Mouse (Mus musculus): Measurements from ENCODE around the gene Irx6. TPM values are rescaled to one million over a fixed set of nuclear protein-coding genes. Genes with fewer than 3 reads are reported as not detected.

Irx6 gene
- not detected in 2 replicates for polyA plus RNA-seq (2011; ENCODE audit: insufficient read depth, insufficient read length, low read depth, missing spikeins)

- H3K27ac ChIP-seq (ENCODE audit: insufficient read depth, low read length): no peak within 1 kb of the TSS
- no peaks in the 10 kb centered on the region for H3K36me3 ChIP-seq (ENCODE audit: control insufficient read depth, insufficient read depth, low read length, poor library complexity, severe bottlenecking)
- H3K4me1 ChIP-seq (ENCODE audit: control insufficient read depth, insufficient read depth, low read length): no peaks in the 10 kb centered on the region
- H3K4me3 ChIP-seq (ENCODE audit: low read depth, low read length): peak within 1 kb of the TSS; percentile 33
- no peak for TF ChIP-seq EP300 (IDR thresholded peaks at IDR 0.05; ENCODE audit: insufficient read depth, low read depth, low read length)
- TF ChIP-seq CTCF (IDR thresholded peaks at IDR 0.05; ENCODE audit: low read depth, low read length): no peak
- no peak for TF ChIP-seq POLR2A (IDR thresholded peaks at IDR 0.05; ENCODE audit: insufficient read depth, low read length)
- no peaks in the 10 kb centered on the region for H3K9me3 ChIP-seq (replicated peaks; ENCODE audit: control insufficient read depth, insufficient read depth, low read length, poor library complexity, severe bottlenecking)
- H3K9ac ChIP-seq (ENCODE audit: low read depth, poor library complexity, severe bottlenecking): peak within 1 kb of the TSS; percentile 21
- H3K27me3 ChIP-seq (ENCODE audit: control insufficient read depth, insufficient read depth, low read length, poor library complexity, severe bottlenecking): peaks cover 30% of the 10 kb centered on the region
Measured at GRCm38 (mm10) chr8:92674244-92675128, at the start of gene Irx6. Gene Irx6, plus strand, starts transcription at chr8:92674288.

- Histone ChIP-seq H3K9ac (ENCODE audit: low read depth, poor library complexity, severe bottlenecking) (no peak overlapping the region), H3K27ac (ENCODE audit: insufficient read depth, low read length) (peak overlapping the region; percentile 86), H3K4me1 (ENCODE audit: control insufficient read depth, insufficient read depth, low read length) (peaks cover 3% of the 10 kb centered on the region), H3K9me3 (replicated peaks; ENCODE audit: control insufficient read depth, insufficient read depth, low read length, poor library complexity, severe bottlenecking) (peaks cover 33% of the 10 kb centered on the region), H3K36me3 (ENCODE audit: control insufficient read depth, insufficient read depth, low read length, poor library complexity, severe bottlenecking) (no peaks in the 10 kb centered on the region; the same call in 1 of the 2 replicates), H3K4me3 (ENCODE audit: low read depth, low read length) (no peak overlapping the region), H3K27me3 (ENCODE audit: control insufficient read depth, insufficient read depth, low read length, poor library complexity, severe bottlenecking) (no peaks in the 10 kb centered on the region)
- TF ChIP-seq CTCF (IDR thresholded peaks at IDR 0.05; ENCODE audit: low read depth, low read length) (no peak), POLR2A (IDR thresholded peaks at IDR 0.05; ENCODE audit: insufficient read depth, low read length) (no peak), EP300 (IDR thresholded peaks at IDR 0.05; ENCODE audit: insufficient read depth, low read depth, low read length) (no peak)
Measured at GRCm38 (mm10) chr8:92628711-92629650, 45.1 kb upstream of the Irx6 start.

DNA sequence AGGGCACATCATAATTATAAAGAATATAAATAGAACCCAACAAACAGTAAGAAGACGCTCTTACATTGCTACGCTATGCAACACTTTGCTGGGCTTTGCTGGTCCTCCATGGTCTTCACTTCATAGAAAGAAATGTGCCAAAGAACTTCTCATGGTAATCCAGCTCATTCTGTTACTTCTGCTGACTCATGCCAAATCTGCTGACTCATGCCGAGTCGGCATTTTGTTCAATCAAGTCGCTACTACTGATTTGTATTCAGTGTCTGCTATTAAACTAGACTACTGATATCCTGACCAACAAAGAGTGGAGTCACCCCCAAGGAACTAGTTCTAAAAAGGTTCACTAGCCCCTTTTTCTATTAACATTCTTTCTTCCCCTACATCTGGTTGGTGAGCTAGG, 40.9 kb upstream of the Irx6 start:
- H3K36me3 ChIP-seq (ENCODE audit: control insufficient read depth, insufficient read depth, low read length, poor library complexity, severe bottlenecking): no peaks in the 10 kb centered on the region; the same call in 1 of the 2 replicates
- H3K9me3 ChIP-seq (replicated peaks; ENCODE audit: control insufficient read depth, insufficient read depth, low read length, poor library complexity, severe bottlenecking): peaks cover 37% of the 10 kb centered on the region
- no peak overlapping the region for H3K9ac ChIP-seq (ENCODE audit: low read depth, poor library complexity, severe bottlenecking)
- TF ChIP-seq POLR2A (IDR thresholded peaks at IDR 0.05; ENCODE audit: insufficient read depth, low read length): no peak
- TF ChIP-seq CTCF (IDR thresholded peaks at IDR 0.05; ENCODE audit: low read depth, low read length): no peak
- no peak for TF ChIP-seq EP300 (IDR thresholded peaks at IDR 0.05; ENCODE audit: insufficient read depth, low read depth, low read length)
- no peak overlapping the region for H3K4me3 ChIP-seq (ENCODE audit: low read depth, low read length)
- peak overlapping the region; percentile 93 for H3K27ac ChIP-seq (ENCODE audit: insufficient read depth, low read length)
- H3K27me3 ChIP-seq (ENCODE audit: control insufficient read depth, insufficient read depth, low read length, poor library complexity, severe bottlenecking): no peaks in the 10 kb centered on the region
- H3K4me1 ChIP-seq (ENCODE audit: control insufficient read depth, insufficient read depth, low read length): peaks cover 3% of the 10 kb centered on the region

DNA sequence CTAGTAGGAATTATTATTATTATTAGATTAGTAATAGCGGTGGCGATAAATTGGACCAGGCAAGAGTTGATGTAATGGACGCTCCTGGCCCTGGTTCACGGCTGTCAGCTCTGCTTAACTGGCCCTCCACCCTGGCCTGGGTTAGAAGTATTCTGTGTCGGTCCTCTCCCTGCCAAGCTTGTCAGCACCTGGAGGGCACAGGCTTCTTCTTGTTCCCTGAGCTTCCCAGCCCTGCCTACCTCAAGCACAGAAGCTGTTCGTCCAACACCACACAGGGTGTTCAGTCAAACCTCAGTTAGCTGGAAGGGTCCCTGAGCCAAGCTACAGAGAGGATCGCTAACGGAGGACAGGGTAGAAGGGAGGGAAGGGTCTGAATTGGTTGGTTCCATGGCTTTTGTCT, 33.3 kb upstream of the Irx6 start:
- H3K4me3 ChIP-seq (ENCODE audit: low read depth, low read length): no peak overlapping the region
- no peak overlapping the region for H3K9ac ChIP-seq (ENCODE audit: low read depth, poor library complexity, severe bottlenecking)
- no peaks in the 10 kb centered on the region for H3K9me3 ChIP-seq (replicated peaks; ENCODE audit: control insufficient read depth, insufficient read depth, low read length, poor library complexity, severe bottlenecking)
- H3K27me3 ChIP-seq (ENCODE audit: control insufficient read depth, insufficient read depth, low read length, poor library complexity, severe bottlenecking): no peaks in the 10 kb centered on the region; the same call in 1 of the 2 replicates
- H3K36me3 ChIP-seq (ENCODE audit: control insufficient read depth, insufficient read depth, low read length, poor library complexity, severe bottlenecking): no peaks in the 10 kb centered on the region
- H3K4me1 ChIP-seq (ENCODE audit: control insufficient read depth, insufficient read depth, low read length): no peaks in the 10 kb centered on the region
- TF ChIP-seq EP300 (IDR thresholded peaks at IDR 0.05; ENCODE audit: insufficient read depth, low read depth, low read length) (no peak), CTCF (IDR thresholded peaks at IDR 0.05; ENCODE audit: low read depth, low read length) (no peak), POLR2A (IDR thresholded peaks at IDR 0.05; ENCODE audit: insufficient read depth, low read length) (no peak)
- no peak overlapping the region for H3K27ac ChIP-seq (ENCODE audit: insufficient read depth, low read length)

DNA sequence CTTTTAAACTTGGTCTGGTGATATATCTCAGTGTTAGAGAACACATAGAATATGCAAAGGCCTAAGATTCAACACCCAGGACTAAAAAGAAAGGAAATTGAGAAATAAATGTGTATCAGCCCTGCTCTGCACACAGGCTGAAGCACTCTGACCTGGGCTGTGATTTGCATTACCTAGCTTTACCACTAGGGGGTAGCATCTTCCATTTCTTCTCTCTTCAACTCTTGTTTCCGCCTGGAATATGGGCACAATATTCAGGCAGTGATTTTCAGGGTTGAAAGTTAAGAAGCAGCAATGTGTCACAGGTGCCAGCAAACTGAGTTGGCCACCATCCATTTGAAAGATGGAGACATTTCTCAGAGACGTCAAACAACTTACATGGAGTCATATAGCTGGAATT, 27.5 kb upstream of the Irx6 start:
- Histone ChIP-seq H3K9me3 (replicated peaks; ENCODE audit: control insufficient read depth, insufficient read depth, low read length, poor library complexity, severe bottlenecking) (peaks cover 3% of the 10 kb centered on the region; the same call in 1 of the 2 replicates), H3K27me3 (ENCODE audit: control insufficient read depth, insufficient read depth, low read length, poor library complexity, severe bottlenecking) (no peaks in the 10 kb centered on the region; the same call in 1 of the 2 replicates), H3K36me3 (ENCODE audit: control insufficient read depth, insufficient read depth, low read length, poor library complexity, severe bottlenecking) (no peaks in the 10 kb centered on the region), H3K4me3 (ENCODE audit: low read depth, low read length) (no peak overlapping the region), H3K4me1 (ENCODE audit: control insufficient read depth, insufficient read depth, low read length) (no peaks in the 10 kb centered on the region), H3K9ac (ENCODE audit: low read depth, poor library complexity, severe bottlenecking) (no peak overlapping the region), H3K27ac (ENCODE audit: insufficient read depth, low read length) (no peak overlapping the region)
- TF ChIP-seq CTCF (IDR thresholded peaks at IDR 0.05; ENCODE audit: low read depth, low read length) (peak; percentile 39), EP300 (IDR thresholded peaks at IDR 0.05; ENCODE audit: insufficient read depth, low read depth, low read length) (no peak), POLR2A (IDR thresholded peaks at IDR 0.05; ENCODE audit: insufficient read depth, low read length) (no peak)

Measured in ES-Bruce4 (cell line).